Mouse (Mus musculus): Measurements from ENCODE around the gene Tent4b.
A peak's percentile ranks its signal among the peaks of the same experiment; 100 is the strongest.

Gene Tent4b

DNA sequence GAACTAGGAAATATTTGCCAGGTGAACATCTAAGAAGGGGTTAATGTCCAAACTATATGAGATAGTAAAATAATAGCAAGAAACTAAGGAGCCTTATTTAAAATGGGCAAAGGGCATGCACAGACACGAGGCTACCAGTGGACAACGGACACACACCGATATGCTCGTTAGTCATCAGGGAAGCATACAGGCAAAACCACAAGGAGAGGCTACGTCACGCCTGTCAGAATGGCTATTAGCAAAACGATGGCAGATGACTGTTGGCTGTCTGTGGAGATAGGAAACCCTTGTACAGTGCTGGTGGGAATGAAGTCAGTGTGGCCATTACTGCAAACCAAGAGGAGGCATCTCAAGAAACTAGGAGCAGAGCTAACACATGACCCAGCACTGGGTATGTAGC lies 81.9 kb downstream of the Tent4b start:
- no peak for DNase-seq

DNA sequence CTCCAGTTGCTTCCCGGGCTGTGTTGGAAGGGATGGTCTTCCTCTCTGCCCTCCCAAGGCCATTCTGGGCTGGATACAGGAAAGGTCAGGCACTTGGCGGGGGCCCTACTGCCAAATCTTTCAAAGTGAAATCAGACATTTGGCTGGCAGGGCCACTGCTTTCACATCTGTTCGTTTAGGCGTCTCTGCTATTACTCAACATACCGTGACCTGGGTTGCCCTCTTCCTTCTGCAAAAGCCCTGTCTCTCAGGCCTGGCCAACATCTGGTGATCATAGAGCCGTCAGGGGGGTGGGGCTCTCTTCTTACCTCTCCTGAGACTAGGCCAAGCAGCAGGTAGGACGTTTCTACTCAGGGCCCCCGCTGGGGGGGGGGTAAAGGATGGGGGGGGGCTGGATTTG lies 83.7 kb downstream of the Tent4b start:
- no peak for DNase-seq

DNA sequence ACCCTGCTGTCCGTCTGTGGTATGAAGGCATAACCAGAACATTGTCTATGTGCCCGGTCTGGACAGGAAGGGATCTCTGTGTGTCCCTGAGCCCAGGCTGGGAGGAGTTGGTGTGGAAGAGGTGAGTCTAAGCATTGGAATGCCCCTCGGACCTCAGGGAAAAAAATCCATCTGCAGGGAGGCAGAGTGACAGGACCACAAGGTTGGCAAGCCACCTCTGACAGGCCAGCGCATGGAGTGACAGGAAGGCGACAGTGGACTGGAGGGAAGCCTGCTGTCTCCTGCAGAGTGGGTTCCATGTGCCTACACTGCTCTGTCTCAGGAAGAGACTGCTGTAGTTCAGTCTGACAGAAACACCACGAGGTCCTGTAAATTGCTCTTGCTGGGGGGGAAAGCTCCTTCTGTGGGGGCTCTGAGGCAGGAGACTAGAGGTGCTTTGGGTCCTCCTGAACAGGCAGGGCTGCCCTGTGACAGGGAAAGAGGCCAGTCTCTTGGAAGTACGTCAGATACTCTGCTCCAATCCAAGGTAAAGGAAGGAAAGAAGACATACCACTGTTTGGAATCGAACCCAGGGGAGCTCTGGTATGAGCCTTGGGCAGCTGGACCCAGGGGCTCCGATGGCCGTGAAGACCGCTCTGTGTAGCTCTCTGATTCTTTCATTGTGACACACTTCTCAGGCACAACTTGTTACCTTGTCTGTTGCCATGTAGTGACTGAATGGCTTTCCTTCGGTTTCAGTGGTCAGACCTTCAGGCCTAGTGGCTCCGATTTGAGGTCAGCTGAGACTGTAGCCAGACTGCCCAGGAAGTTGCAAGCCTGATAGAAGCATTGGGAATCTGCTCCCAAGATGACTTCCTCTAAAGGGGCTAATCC lies 84.5 kb downstream of the Tent4b start:
- no peak for DNase-seq

DNA sequence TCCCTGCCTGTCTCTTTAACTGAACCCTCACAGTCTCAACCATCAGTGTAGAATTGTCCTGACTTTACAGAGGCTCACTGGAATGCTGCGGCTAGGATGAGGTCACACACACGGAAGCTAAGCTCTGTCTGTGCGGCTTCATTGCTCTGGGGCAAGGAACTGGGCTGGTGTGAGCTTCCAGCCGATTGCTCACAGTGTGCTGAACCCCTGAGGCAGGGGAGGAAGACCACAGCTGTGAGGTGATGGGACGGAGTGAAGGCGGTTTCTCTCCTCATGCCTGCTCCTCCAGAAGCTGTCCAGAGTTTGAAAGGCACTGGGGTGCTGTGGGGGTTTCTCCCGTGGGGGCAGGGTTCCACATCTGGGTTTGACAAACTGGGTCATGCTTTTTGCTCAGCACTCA lies 85.7 kb downstream of the Tent4b start:
- DNase-seq, result no peak

DNA sequence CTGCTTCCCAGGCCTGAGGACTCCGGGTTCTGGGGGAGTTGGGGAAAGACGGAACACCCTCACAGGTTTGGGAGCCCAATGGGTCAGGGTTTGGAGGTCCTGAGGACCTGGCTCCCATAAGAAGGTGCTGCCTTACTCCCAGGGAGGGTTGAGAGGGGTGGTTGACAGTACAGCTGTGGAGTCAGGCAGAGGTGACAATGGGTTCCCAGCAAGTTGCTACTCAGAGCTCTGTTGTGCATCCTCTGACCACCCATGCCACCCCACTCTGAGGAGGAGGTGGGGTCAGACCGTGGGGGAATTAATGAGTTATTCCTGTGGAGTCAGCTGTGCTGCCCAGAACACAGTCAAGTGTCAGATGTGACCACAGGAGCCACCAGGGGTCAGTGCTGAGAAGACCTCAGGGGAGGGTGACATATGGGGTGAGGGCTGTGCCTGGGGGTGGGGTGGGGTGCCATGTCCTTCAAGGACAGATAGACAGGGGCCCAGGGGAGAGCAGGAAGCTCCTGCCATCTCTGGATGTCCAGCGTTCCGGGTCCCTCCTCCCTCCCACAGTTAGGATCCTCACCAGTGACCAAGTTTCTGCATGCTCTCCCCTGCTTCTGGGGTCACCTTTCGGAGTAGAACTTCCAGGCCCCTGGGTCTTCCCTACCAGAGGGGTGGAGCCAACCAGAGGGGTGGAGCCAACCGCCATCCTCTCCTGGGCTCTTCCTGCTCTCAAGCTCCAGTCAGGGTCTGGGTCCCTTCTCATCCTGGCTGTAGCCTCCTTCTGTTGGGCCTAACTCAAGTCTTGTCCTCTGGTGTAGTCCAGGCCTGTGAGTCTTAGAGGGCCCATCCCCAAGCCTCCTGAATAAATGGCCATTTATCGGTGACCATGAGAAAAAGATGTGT lies 86.7 kb downstream of the Tent4b start:
- DNase-seq, result no peak

DNA sequence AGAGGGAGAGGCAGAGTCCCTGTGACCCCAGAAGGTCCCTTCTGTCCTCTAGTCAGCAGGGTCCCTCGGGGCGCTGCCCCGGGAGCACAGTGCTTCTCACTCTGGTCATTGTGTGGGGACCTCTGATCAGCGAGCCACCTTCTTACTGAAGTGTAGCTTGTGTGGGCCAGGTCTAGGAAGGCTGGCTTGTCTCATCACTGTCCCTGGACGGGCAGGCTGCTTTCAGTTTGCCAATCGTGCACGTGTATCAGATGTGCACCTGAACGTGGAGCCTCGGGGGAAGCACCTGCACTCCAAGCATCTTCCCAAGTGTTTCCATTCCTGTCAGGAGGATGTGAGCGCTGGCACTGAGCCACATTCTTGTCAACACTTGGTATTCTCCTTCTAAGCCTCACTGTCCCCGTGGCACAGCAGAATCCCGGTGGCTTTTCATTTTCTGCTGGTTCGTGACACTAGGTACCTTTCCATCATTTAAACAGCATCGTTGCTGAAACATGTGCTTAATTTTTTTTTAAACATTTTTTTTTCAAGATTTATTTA lies 87.5 kb downstream of the Tent4b start:
- no peak for DNase-seq

DNA sequence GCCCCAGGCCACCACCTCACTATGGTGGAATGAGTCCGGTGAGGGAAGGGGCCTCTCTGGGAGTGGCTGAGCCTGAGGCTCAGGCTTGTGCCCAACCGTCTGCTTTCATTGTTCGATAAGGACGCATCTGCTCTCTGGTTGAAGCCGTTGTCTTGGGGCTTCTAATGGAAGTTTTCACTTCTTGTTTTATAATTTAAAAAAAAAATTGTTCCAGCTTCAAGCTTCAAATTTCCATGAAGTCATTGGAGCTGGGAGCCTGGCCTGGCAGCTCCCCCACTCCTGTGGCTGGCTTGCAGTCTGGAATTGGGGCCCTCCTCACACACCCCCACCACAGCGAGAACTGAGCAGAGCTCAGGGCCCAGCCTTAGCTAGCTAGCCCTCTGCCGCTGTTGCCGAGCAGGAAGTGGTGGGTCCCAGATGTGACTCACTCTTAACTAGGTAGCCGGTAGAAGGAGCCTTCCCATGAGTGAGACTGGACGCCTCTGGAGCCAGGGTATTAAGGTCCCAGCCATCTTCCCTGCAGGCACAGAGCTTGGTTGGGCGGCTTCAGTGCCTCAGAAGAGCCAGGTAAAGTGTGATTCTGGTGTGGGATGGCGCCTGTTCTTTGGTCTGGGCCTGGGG lies 89.7 kb downstream of the Tent4b start:
- no peak for DNase-seq

DNA sequence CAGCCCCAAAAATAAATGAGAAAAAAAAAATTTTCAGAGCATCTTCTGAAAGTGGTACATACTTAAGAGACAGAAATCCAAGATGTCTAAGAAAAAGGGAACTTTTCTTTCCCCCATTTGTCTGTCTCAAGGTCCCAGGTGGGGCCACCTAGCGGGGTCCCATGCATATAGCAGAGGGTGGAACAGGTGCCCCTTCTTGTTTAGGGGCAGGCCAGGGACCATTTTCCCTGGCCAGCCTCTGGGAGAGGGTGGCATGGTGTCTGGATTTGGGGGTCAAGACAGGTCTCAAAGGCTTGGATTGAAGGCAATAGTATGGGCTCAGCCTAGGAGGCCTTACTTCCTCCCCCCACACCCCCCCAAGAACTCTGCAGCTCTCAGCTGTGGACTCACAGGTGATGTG lies 90.9 kb downstream of the Tent4b start:
- no peak for DNase-seq

DNA sequence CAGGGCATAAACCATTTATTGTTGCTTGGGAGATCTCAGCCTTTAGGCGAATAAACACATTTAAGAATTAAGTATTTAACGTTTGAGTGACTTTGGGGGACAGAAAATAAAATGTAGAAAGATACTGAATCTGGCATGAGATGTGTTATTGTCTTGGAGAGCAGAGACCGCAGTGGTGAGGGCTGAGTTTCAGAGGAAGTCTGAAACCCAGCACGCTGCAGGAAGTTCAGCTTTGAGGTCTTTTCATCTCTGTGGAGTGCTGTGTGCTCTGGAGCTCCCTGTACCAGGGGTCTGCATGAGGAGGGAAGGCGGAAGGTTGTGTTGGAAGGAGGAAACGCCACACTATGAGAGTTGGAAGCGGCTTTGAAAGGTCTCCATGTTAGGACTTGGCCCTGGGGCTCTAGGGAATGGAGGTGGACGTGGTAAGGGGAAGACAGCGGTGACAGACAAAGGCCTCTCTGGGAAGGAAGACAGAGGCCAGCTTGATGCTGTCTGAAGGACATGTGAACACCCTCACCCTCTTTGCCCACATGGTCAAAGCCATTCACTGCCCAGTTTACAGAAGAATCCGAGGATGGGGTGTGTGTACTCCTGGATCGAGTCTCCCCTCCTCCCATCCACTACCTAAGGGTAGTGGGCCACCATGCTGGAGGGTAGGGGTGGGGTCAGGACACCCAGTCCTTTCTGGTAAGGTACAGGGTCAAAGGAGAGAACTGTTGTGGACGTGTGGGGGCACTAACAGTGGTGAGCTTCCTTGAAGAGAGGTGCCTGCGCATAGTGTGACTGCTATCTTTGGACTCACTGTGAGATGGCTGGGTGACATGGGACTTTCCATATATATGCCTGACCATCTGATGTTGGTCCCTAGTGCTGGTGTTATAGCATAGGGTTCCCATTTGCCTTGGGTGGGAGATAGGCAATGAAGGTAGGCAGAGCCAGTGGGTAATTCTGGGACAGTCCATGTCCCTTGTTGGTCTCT lies 91.6 kb downstream of the Tent4b start:
- DNase-seq, result no peak

DNA sequence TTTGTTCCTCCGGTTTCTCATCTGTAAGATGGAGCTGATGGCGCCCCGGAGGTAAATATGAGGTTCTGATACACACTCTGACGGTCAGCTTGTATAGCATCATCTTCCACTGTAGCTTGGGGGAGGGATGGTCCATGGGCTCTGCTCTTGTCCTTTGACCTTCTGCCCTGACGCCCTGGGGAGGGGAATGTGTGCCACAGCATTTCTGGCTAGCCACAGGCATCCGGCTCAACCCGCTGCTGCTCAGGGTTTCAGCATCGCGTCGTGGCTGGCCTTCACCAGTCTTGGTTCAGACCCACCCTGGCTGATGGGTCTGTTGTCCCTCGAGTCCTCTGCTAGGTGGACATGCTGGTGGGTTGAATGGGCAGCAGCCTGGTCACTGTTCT lies 92.3 kb downstream of the Tent4b start:
- no peak for DNase-seq

DNA sequence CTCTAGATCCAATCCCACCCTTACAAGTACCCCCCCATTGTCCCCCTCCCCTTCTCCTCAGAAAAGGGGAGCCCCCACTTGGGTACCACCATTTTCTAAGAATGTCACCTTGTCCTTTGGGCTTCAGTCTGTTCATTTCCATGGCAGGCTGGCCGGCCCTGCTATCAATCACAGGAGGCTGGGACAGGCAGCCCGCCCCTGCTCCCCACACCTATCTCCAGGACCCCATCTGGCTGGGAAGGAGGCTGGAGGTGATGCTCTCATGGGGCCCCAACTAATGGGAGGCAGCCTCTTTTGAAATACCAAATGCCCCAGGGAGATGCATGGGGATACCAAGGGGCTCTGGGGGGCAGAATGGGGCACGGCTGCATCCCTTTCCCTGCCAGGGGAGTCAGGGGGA lies 93.9 kb downstream of the Tent4b start:
- DNase-seq, result no peak

DNA sequence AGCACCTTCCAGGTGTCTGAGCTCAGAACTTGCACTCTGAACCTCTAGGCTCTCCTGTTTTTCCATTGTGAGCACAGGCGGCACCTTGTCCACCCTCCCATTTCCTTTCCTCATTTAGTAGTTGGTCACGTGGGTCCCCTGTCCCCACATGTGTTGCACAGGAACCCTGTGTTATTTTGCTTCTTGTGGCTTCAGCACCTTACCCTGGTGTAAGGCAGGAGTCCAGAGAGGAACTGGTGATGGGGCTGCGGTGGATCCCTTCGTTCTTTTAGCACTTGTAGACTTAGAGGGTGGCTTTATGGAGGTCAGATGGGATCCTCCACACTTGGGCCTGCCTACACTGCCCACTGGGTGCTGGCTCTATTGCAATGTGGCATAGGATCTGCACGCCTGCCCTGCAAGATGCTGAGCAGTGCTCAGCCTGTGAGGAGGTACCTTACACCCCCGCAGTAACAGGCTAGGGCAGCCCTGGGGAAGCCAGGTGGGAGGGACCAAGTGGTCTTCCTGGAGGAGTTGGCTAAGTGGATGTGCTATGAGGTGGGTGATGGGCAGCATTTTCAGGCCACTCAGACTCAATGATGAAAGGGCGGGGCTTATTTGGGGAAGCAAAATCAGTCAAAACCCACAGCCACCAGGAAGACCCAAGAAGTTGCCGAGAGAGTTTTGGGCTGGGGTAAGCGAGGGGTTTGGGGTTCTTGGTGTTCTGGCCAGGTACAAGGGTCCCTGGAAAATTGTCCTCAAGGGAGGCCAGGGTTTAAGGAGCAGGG lies 94.8 kb downstream of the Tent4b start:
- DNase-seq, result no peak

DNA sequence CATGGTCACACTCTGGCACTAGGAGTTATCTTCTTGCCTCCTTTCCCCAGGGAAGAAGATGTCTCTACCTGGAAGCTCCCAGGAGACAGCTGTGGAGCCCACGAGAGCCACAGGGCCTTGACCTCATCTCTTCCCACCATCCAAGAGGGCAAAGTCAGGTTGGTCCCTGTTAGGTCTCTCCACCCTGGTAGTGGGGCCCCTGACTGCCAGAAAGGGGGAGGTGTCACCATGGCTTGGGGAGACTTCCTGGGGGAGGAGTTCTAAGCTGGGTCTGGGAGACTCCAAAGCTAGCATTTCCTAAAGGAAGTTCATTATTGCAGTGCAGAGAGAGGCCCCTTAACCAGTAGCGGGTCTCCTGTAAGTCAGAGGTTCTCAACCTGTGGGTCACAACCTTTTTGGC lies 96.0 kb downstream of the Tent4b start:
- no peak for DNase-seq

DNA sequence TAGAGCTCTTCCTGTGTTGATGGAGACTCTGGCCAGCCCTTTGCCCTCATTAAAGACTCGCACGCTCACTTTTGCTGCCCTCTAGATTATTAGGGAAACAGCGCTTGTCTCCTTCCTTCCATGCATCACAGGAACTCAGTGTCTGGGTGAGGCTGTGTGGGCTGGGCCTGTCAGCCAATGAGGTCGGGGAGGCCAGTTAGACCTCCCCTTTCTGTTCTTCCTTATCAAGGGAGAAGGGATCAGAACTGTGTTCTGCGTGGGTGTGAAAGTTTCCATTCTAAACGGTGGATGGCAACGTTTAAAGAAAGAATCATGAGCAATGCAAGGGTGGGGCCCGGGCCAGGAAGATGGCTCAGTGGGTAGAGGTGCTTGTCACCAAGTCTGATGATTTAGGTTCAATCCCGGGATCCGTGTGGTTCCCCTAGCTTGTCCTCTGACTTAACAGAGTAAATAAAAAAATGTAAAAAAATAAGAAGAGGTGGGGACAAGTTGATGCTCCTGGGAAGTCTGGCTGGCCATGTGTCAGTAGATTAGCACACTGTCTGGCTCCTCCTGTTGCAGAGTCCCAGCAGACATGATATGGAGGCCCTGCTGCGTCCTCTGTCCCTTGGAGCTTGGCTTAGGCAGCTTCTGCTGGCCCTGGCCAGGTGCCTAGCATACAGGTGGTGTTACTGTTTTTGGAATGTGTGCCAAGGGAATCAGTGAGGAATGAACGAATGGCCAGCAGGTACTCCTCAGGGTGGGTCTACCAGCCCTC lies 99.1 kb downstream of the Tent4b start:
- DNase-seq, result peak; percentile 66 to 72

DNA sequence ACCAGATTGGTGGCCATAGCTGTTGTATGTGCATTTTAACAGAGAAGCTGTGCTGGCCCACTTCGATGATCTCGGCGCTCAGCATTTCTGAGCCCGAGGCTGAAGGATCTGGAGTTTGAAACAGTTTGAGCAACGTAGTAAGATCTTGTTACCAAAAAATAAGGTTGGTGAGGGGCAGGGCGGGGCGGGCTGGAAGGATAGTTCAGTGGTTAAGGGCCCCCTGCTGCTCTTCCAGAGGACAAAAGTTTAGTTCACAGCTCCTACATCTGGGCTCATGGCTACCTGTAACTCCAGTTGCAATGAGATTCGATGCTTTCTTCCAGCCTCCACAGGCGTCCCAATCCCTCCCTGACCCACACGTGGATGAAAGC lies 99.7 kb downstream of the Tent4b start:
- no peak for DNase-seq

DNA sequence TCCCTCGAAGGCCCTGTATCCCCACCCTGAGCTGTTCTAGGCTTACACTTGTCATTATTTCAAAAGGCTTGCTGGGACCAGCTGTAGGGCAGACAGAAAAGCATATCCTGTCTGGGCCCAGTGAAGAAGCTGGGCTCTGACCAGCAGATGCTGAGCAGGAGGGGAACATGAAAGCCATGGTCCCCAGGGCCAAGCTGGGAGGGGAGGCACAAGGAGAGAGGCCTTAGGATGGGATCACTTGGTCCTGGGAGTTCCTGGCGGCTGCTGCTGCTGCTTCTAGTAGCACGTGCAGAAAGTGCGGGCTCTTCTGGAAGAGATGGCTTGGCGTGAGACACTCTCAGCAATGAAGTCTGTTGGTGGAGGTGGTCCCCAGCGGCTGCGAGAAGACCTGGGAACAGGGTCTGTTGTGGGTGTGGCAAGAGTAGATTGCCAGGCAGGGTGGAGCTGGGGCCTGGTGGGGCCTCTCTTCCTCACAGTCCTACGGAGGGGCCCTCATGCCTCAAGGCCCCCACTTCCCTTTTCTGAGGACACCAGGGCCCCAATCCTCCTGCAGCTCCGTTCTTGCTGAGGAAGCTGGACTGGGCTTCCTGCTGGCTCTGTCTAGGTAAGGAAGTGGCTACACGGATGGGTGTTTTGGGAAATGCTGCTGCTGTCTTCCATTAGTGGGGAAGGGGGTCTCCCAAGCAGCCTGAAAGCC lies 101.0 kb downstream of the Tent4b start:
- DNase-seq, result no peak

DNA sequence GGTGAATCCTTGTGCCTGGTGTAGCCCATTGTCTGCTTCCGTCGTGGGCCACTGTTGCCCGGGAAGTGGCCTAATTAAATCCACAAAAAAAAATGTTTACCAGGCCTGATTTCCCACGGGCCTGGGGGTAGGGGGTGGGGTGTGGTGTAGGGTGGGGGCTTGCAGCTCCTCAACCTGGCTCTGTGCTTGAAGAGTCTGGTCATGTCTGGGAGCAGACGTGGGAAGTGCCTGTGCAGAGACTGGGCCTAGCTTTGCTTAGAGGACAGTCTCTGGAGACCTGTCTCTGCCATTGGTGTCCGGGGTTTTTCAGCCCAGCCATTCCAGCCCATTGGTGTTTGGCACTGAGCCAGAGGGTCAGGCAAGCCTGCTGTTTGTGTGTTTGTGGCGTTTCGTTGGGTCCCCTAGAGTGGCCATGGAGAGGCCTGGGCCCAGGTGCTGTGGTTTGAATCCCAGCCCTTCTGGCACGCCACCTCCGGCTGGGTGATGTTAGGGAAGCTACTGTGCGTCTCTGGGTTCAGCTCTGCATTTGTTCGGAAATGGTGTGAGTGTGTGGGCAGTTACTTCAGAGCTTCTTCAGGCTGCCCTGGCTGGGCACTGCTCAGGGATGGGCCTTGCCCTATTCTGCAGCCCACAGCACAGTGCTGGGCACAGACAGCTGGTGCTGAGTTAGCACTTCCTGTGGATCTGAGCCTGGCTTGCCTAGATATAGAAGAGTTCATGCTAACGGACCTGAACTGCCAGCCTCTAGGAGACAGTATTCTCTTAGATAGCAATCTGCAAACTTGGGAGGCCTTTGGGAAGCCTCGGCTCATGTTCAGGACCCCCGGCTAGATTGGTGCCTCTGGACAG lies 102.8 kb downstream of the Tent4b start:
- DNase-seq, result peak; percentile 60 to 61

DNA sequence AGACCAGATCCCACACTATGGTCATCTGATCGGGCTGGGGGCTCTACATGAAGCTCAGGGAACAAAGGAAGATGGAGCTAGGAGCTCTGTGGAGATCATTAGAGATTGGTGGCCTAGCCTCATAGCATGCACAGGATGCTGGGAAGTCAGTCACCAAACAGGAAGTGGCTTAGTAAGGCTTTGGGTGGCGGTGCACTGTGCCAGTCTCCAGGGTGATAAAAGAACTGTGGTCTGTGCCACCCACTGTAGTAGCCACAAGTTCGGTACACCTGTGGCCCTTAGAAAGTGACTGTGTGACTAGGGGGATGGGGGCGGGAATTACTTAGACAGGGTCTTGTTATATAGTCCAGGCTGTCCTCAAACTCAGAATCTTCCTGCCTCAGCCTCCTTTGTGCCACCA lies 106.8 kb downstream of the Tent4b start:
- no peak for DNase-seq

DNA sequence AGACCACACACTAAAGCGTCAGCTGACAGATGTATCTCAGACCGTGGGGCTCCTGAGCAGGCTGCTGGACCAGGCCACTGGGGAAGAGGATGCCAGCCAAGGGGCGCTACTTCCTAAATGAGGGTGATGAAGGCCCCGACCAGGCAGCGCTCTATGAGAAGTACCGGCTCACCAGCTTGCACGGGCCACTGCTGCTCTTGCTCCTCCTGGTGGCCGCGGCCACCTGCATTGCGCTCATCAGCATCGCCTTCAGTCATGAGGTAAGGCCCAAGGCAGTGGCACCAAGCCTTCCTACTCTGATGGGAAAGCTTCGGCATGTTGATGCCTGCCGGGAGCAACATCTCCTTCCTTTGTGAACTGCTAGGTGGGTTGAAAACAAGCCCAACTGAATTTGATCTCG lies 107.5 kb downstream of the Tent4b start:
- peak in 1 of 2 experiments; percentile 40 for DNase-seq
